Mouse (Mus musculus) stomach, postnatal 0 days (tissue): ENCODE measurements around the gene Tmem273.

ENCODE experiments used
- CTCF ChIP-seq: IDR thresholded peaks from 2 replicates; pipeline ENCODE4 v1.5.1; 2016; ENCODE audit warnings: antibody characterized with exemption, low read depth, mild to moderate bottlenecking, moderate library complexity
- EP300 ChIP-seq: optimal IDR thresholded peaks from 2 replicates; pipeline ENCODE3; 2016; ENCODE audit warnings: antibody characterized with exemption

GRCm38 (mm10) chr14:32836191-32836590 lies 50.4 kb downstream of the Tmem273 start:
- no peak for TF ChIP-seq CTCF
- no peak for TF ChIP-seq EP300
